Mouse (Mus musculus) CD4-positive helper T cell, adult 2 months (primary cell): Measurements from ENCODE around the gene G430095P16Rik.

ENCODE experiments used
- DNase-seq: peaks from one replicate; pipeline ENCODE4 v3.0.0-alpha.2; 2012; ENCODE audit warnings: low read depth, missing footprints, low spot score

The G430095P16Rik gene

DNA sequence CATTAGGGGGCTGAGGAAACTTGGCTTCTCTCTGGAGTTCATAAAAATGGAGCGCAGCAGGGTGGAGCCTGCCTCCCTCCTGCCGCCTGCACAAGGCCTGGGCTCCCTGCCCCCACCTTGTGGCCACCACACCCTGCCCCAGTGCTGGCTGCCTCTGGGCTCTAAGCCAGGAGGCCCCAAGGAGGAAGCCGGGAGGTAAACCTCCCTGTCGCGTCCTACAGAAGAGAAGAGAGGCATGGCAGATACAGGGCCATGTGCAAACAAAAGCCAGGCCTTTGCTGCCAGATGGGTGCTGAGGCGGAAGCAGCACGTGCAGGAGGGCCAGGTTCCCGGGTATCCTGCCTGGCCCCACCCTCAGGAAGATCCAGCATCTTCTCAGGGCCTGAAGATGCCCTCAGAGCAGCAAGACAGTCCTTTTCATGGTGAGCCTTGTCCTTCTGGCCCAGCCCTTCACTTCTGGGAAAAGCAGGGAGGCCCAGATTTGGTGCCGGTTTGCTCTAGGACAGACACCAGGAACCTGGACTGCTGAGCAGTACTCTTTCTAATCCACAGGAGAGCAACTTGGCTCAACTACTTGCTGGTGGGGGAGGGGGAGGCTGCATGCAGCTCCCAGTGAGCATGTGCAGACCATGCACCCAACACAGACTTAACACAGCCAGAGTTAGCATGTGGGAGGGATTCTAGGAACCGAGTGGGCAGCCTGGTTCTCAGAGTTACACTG, at the start of gene G430095P16Rik:
TSS of gene G430095P16Rik (plus strand) at position 158 of the 721 bp plus-strand sequence.
- DNase-seq = peak; percentile 87

GRCm38 (mm10) chr8:84677305-84677704, 45.5 kb upstream of the G430095P16Rik start:
- no peak for DNase-seq

- DNase-seq = no peak
Observed at GRCm38 (mm10) chr8:84681476-84681875, 41.3 kb upstream of the G430095P16Rik start.

DNA sequence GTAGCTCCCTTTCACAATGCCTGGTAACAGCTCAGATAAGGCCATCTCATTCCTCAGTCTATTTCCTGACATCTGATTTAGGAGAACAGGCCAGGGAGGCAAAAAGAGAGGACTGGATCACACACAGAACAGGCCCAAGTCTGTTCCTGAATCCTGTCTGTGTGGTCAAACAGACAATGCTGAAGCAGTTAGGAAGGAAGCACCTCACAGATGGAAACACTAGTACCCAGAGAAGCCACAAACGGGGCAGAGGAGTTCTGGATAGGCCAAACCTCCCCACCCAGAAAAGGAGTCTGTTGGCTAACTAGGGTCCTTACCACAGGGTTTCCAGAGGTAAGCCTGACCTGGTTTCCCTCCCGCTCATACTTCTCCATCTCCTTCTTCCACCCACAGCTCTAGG, 40.5 kb upstream of the G430095P16Rik start:
- DNase-seq = no peak

DNA sequence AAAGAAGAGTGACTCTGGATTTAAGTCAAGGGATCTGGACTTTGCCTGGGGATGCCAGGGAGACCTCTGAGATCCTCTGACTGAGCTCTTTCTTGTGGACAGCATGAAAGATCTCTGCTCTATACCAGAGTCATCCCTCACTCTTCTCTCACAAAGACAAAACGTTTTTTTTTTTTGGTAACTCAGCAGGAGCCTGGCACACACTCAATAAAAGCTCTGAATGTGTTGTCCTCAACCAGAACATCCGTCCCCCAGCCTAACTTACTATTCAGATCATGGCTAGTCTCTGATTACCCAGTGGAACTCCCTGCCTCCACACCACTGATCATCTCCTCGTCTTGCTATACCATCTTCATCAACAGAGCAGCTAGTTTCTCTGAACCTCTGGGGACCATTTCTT, 38.3 kb upstream of the G430095P16Rik start:
- no peak for DNase-seq

DNA sequence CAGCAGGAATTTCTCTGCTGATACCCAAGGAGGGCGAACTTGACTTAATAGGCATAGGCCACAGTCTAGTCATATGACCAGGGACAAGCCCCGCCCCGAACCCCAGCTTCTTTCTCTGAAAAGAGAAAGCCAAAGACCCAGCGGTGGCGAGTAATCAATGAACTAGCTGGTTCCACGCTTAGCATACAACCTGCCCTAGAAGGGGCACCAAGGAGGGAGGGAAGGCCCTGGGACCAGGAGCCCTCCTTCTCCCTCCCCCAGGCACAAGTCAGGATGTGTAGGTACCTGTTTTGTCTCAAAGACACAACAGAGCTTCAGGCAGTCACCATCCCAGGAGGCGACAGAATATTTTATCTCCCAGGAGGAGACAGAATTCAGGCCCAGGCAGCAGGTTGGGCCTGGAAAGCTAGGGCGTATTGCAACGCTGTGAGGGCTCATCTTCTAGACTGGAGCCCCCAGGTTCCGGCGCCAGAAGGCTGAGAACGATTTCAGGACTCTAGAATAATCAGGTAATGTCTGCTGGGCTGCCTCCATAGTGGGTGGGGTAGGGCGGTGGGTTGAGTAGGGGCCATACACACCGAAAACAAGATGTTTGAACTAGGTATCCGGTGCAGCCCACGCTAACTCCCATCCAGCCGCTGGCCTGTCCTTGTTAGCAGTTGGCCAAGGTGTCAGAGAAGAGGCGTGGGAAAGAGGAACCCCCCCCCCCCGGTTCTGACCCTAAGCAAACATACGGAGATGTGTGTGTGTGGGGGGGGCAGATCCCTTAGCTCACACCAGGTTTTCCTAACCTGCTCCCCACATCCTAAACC, 36.4 kb upstream of the G430095P16Rik start, which contains the start of gene Trmt1:
TSS of gene Trmt1 (plus strand) at position 117 of the 812 bp plus-strand sequence.
- DNase-seq = peak; percentile 55

GRCm38 (mm10) chr8:84687003-84687704, 35.7 kb upstream of the G430095P16Rik start:
- DNase-seq = no peak

GRCm38 (mm10) chr8:84687705-84688100, 35.1 kb upstream of the G430095P16Rik start, which contains the start of gene Nacc1:
Nacc1 (minus strand) TSS chr8:84687862.
- DNase-seq = peak; percentile 90

GRCm38 (mm10) chr8:84689091-84689915, 33.5 kb upstream of the G430095P16Rik start:
- DNase-seq = peak; percentile 90

DNA sequence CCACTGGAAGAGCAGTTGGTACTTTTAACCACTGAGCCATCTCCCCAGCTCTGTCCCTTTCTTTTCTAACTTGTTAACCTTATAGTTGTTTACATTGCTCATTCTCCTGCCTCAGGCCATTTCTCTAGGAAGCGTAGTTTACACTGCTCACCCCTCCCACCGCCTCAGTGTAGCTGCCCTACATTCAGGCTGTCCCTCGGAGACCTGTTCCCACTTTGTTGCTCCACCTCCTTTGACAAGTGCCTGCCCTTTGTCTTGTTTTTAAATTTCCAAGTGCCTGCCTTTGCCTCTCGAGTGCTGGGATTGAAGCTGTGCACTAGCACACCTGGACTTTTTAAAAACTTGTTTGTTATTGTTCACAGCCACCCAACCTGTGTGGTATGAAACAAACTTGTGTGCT, 29.5 kb upstream of the G430095P16Rik start:
- DNase-seq = no peak

- DNase-seq = no peak
Observed at GRCm38 (mm10) chr8:84695140-84695539, 27.7 kb upstream of the G430095P16Rik start.

GRCm38 (mm10) chr8:84697166-84698130, 25.4 kb upstream of the G430095P16Rik start:
- DNase-seq = peak; percentile 50

- DNase-seq = no peak
Observed at GRCm38 (mm10) chr8:84698288-84698687, 24.5 kb upstream of the G430095P16Rik start.

- no peak for DNase-seq
Observed at GRCm38 (mm10) chr8:84698929-84699401, 23.8 kb upstream of the G430095P16Rik start.

- DNase-seq = peak; percentile 38
Observed at GRCm38 (mm10) chr8:84699861-84700322, 22.9 kb upstream of the G430095P16Rik start.

GRCm38 (mm10) chr8:84700526-84700925, 22.3 kb upstream of the G430095P16Rik start:
- no peak for DNase-seq

- DNase-seq = peak; percentile 59
Observed at GRCm38 (mm10) chr8:84700941-84701911, 21.6 kb upstream of the G430095P16Rik start, which contains the start of gene Lyl1. Lyl1 (plus strand) TSS chr8:84701457.

DNA sequence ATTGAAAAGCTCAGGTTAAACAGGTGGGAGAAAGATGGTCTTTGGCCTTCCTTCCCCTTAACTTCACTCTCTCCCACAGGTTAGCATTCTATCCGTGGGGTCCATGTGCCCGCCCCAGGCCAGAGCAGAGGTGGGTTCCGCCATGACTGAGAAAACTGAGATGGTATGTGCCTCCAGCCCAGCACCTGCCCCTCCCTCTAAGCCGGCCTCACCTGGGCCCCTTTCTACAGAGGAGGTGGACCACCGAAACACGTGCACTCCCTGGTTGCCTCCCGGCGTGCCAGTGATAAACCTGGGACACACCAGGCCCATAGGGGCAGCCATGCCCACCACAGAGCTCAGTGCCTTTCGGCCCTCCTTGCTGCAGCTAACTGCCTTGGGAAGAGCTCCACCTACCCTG, 20.2 kb upstream of the G430095P16Rik start:
- DNase-seq = no peak
